ENCODE assay signal across 30 mouse cellular contexts in genomic region chr19:32285455-32285831, GRCm38 (mm10).
DNase-seq lines count a peak whose midpoint lies in the region; ATAC-seq lines count a peak whose summit lies in the region.
"Had no signal": no experiment of that assay in that cellular context is flagged by ENCODE, and none has a peak within 500 bp of the region (broad histone marks: within the 10 kb centered on the region; RNA-seq: fewer than 3 reads in every experiment).

No protein-coding gene starts in this region.

- no peaks in the 10 kb centered on the region for H3K36me3 ChIP-seq in heart, embryonic 10.5 days
- H3K36me3 ChIP-seq in intestine, embryonic 16.5 days (ENCODE audit: control insufficient read depth, insufficient read depth, low read length): no peaks in the 10 kb centered on the region
- H3K36me3 ChIP-seq: embryonic facial prominence, embryonic 13.5 days; embryonic facial prominence, embryonic 15.5 days; forebrain, embryonic 10.5 days; forebrain, embryonic 12.5 days had no signal

- peaks cover 19% of the 10 kb centered on the region for H3K4me1 ChIP-seq in heart, embryonic 10.5 days
- peaks cover 6% of the 10 kb centered on the region for H3K4me1 ChIP-seq in intestine, embryonic 16.5 days (ENCODE audit: control insufficient read depth, insufficient read depth, low read length)
- H3K4me1 ChIP-seq: embryonic facial prominence, embryonic 15.5 days; forebrain, embryonic 12.5 days had no signal

- DNase-seq in kidney, postnatal 25 days: peak; percentile 26 to 41
- no peak for DNase-seq in kidney, adult 18-20 months
- DNase-seq in 3T3-L1 (ENCODE audit: low read depth, low spot score) (peak; percentile 38), NIH3T3 (ENCODE audit: low read depth) (peak; percentile 41), adipocyte (ENCODE audit: low spot score) (peak; percentile 64)
- DNase-seq in heart, embryonic 10.5 days (ENCODE audit: low spot score): no peak
- DNase-seq in left cerebral cortex, postnatal 36 days (ENCODE audit: low spot score in 2 of 2): no peak
- DNase-seq: adrenal gland, adult 2 months; adrenal gland, postnatal 10 days; adrenal gland, postnatal 25 days; B cell, adult 2 months; cerebellum, adult 11 months; cerebellum, adult 18-20 months; cerebellum, adult 8-10 months; cerebellum, adult 9-11 months; cerebellum, postnatal 14 days; cerebellum, postnatal 36 days; embryo, embryonic 11 days had no signal

- H3K27me3 ChIP-seq in heart, embryonic 10.5 days (ENCODE audit: insufficient read depth, poor library complexity, severe bottlenecking): no peaks in the 10 kb centered on the region
- H3K27me3 ChIP-seq in intestine, embryonic 16.5 days (replicated peaks; ENCODE audit: control insufficient read depth, insufficient read depth, low read length): no peaks in the 10 kb centered on the region
- H3K27me3 ChIP-seq: CH12.LX; embryonic facial prominence, embryonic 13.5 days; embryonic facial prominence, embryonic 15.5 days; forebrain, embryonic 12.5 days had no signal

- no peak overlapping the region for H3K27ac ChIP-seq in heart, embryonic 10.5 days
- H3K27ac ChIP-seq in intestine, embryonic 16.5 days (ENCODE audit: low read length): no peak overlapping the region
- H3K27ac ChIP-seq: embryonic facial prominence, embryonic 13.5 days; embryonic facial prominence, embryonic 15.5 days; forebrain, embryonic 10.5 days; forebrain, embryonic 12.5 days had no signal

- 83% methylated on average over 3 of the region's 3 CpGs for WGBS in heart, embryonic 10.5 days
- 82% methylated on average over 3 of the region's 3 CpGs for WGBS in intestine, embryonic 16.5 days

- H3K4me3 ChIP-seq in heart, embryonic 10.5 days: no peak overlapping the region
- no peak overlapping the region for H3K4me3 ChIP-seq in intestine, embryonic 16.5 days (ENCODE audit: low read length)
- H3K4me3 ChIP-seq: embryonic facial prominence, embryonic 13.5 days; embryonic facial prominence, embryonic 15.5 days; erythroblast, embryonic 14.5 days; forebrain, embryonic 10.5 days; forebrain, embryonic 12.5 days had no signal

- no peak for ATAC-seq in intestine, embryonic 16.5 days
- ATAC-seq: activated CD4-positive, CD25-positive, alpha-beta regulatory T cell, adult 4 months; CD4-positive, CD25-positive, alpha-beta regulatory T cell, adult 4 months; forebrain, embryonic 14.5 days; forebrain, embryonic 16.5 days had no signal

- no peaks in the 10 kb centered on the region for H3K9me3 ChIP-seq in heart, embryonic 10.5 days
- H3K9me3 ChIP-seq in intestine, embryonic 16.5 days (ENCODE audit: control insufficient read depth, low read length): no peaks in the 10 kb centered on the region
- H3K9me3 ChIP-seq: embryonic facial prominence, embryonic 13.5 days; embryonic facial prominence, embryonic 15.5 days; forebrain, embryonic 10.5 days; forebrain, embryonic 12.5 days; G1E had no signal

- no peak overlapping the region for H3K4me2 ChIP-seq in intestine, embryonic 16.5 days (ENCODE audit: low read depth, low read length)
- H3K4me2 ChIP-seq: embryonic facial prominence, embryonic 13.5 days; embryonic facial prominence, embryonic 15.5 days; forebrain, embryonic 12.5 days had no signal

- intact Hi-C loops in left cerebral cortex, postnatal 36 days (cut with DNase I): no loop called here

- no peak overlapping the region for H3K9ac ChIP-seq in intestine, embryonic 16.5 days (ENCODE audit: low read depth, low read length)
- H3K9ac ChIP-seq: embryonic facial prominence, embryonic 13.5 days; embryonic facial prominence, embryonic 15.5 days; forebrain, embryonic 12.5 days had no signal

Comparison
In these comparisons a context has a peak if more than half of its experiments do, and no peak if none do; other contexts are left out.
1. DNase-seq: peak in kidney, postnatal 25 days (2 of 2), 3T3-L1 (single experiment), NIH3T3 (single experiment) and adipocyte (single experiment); none in kidney, adult 18-20 months (single experiment), heart, embryonic 10.5 days (single experiment) and left cerebral cortex, postnatal 36 days (0 of 2).